Mouse (Mus musculus) heart, embryonic 16.5 days (tissue): ENCODE results near the gene Kmt2c. TPM values are rescaled to one million over a fixed set of nuclear protein-coding genes. Genes with fewer than 3 reads are reported as not detected.

Source experiments
- ATAC-seq: fragments of 200-750 bp; cut with Nextera tagmentation; replicated peaks from 2 replicates; pipeline ENCODE4 v1.8.0; 2017; ENCODE audit warnings: moderate number of reproducible peaks; ENCODE audit not compliant: insufficient read depth, low FRiP score; ENCODE audit errors: extremely low read depth
- H3K27ac ChIP-seq: fragments of 300-500 bp; sonication (generic); 2 replicates; pipeline ENCODE4 v1.5.1; 2014; ENCODE audit warnings: mild to moderate bottlenecking, low read length, control low read depth, moderate library complexity
- H3K27me3 ChIP-seq: fragments of 300-500 bp; sonication (generic); 2 replicates; pipeline ENCODE4 v1.6.1; 2014; ENCODE audit warnings: low read length, mixed read lengths; ENCODE audit not compliant: control insufficient read depth, insufficient read depth
- H3K36me3 ChIP-seq: fragments of 300-500 bp; sonication (generic); 2 replicates; pipeline ENCODE4 v1.6.1; 2014; ENCODE audit not compliant: control insufficient read depth, insufficient read depth
- H3K4me1 ChIP-seq: fragments of 300-500 bp; sonication (generic); 2 replicates; pipeline ENCODE4 v1.6.1; 2014; ENCODE audit warnings: low read length, mixed read lengths; ENCODE audit not compliant: control insufficient read depth, insufficient read depth
- H3K4me2 ChIP-seq: fragments of 300-500 bp; sonication (generic); 2 replicates; pipeline ENCODE4 v1.6.1; 2014; ENCODE audit warnings: low read depth, mild to moderate bottlenecking, control low read depth, low read length
- H3K4me3 ChIP-seq: fragments of 300-500 bp; sonication (generic); 2 replicates; pipeline ENCODE4 v1.5.1; 2014; ENCODE audit warnings: mild to moderate bottlenecking, control low read depth, low read length
- H3K9ac ChIP-seq: fragments of 300-500 bp; sonication (generic); 2 replicates; pipeline ENCODE4 v1.6.1; 2014; ENCODE audit warnings: low read length, control low read depth
- H3K9me3 ChIP-seq: fragments of 300-500 bp; sonication (generic); replicated peaks from 2 replicates; pipeline ENCODE4 v1.6.1; 2016; ENCODE audit warnings: low read length; ENCODE audit not compliant: control insufficient read depth
- WGBS: fragments of 180-500 bp; shearing (Covaris S2); extraction: QIAGEN DNeasy Blood & Tissue Kit; methylation state at CpG from one replicate; pipeline ENCODE4 v1.1.7; 2014; 5-methylcytosine and 5-hydroxymethylcytosine counted together
- polyA plus RNA-seq: library from polyadenylated mRNA; unstranded; fragments of >200 nt; fragmentation: Nextera tagmentation; extraction: Ambion mirVana; gene quantifications from 2 replicates; pipeline ENCODE4 v1.2.1, GENCODE M21; 2015

Gene Kmt2c
- polyA plus RNA-seq, 1 experiment from 2014 or later, result 8.1 TPM

DNA sequence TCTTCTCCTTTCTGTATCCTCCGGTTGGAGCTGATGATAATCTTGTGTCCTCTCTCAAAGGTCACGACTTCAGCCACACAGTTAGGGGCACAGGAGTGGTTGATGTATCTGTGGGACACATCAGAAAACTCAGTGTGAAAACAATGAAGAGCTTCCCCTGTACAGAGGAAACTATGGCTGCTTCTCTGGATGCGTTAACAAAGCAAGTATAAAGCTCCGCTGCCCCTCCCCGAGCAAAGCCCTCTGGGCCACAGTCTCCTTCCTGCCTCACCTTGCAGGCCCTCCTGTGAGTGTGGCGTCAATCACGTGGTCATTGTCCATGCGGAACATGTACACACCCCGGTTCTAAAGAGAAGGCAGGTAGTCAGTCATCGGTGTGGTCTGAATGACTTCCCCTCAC is 223.0 kb downstream of the Kmt2c start:
- ATAC-seq, result no peak
- Histone ChIP-seq H3K9me3 (no peaks in the 10 kb centered on the region), H3K27me3 (no peaks in the 10 kb centered on the region), H3K27ac (no peak overlapping the region), H3K4me1 (no peaks in the 10 kb centered on the region), H3K9ac (no peak overlapping the region), H3K4me3 (no peak overlapping the region), H3K4me2 (no peak overlapping the region), H3K36me3 (peaks cover 39% of the 10 kb centered on the region)
- 86% methylated on average over 10 of the region's 10 CpGs for WGBS

DNA sequence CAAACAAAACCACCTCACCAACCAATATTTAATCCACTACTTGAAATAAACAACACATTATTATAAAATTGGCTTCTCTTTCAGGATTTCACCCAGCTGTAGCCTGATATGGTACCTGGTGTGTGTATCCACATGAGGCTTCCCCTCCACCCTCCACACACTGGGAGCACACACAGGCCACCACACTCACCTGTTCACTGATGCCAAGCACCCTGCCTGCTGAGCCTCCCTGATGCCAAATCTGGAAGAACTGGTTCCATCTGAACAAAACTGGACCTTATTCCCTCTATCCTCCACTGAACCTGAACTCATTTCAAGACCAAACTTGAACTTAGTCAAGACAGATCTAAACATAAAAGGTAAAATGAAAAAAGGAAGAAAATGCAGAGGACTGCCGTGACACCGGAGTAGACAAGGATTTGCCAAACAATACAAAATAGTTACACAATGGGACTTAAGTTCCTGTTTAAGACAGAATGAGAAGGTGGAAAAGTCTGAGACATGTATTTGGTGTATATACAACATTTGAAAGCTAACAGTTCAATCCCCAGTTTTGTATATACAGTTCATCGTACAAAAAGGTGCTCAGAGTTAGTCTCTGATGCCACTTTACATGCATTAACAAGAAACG is 230.2 kb downstream of the Kmt2c start:
- H3K27ac ChIP-seq, result no peak overlapping the region
- H3K27me3 ChIP-seq, result no peaks in the 10 kb centered on the region
- H3K4me2 ChIP-seq, result no peak overlapping the region
- no peaks in the 10 kb centered on the region for H3K4me1 ChIP-seq
- ATAC-seq, result no peak
- no peaks in the 10 kb centered on the region for H3K9me3 ChIP-seq
- H3K4me3 ChIP-seq, result no peak overlapping the region
- H3K36me3 ChIP-seq, result peaks cover 38% of the 10 kb centered on the region
- no peak overlapping the region for H3K9ac ChIP-seq
- WGBS, result 90% methylated on average over 4 of the region's 4 CpGs

GRCm38 (mm10) chr5:25262266-25262665 is 236.3 kb downstream of the Kmt2c start:
- Histone ChIP-seq H3K9ac (no peak overlapping the region), H3K27ac (no peak overlapping the region), H3K36me3 (peaks cover 48% of the 10 kb centered on the region)

DNA sequence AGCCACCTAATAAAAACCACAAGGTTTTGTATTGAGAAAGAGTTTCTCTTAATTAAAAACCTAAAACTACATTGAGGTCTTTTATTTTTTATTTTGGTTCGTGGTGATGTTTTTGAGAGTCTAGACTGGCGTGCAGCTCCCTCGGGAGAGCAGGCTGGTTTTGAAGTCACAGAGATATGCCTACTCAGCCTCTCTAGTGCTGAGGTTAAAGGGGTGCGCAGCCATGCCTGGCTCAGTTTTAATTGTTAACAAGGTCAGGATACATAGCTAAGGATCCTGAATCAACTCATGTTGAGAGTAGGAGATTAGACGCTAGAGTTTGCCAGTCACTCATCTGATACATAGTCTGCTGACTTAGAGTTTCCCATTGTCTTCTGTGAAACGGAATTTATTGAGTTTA is 237.1 kb downstream of the Kmt2c start:
- Histone ChIP-seq H3K4me1 (no peaks in the 10 kb centered on the region), H3K9ac (no peak overlapping the region), H3K36me3 (peaks cover 42% of the 10 kb centered on the region), H3K9me3 (no peaks in the 10 kb centered on the region), H3K27me3 (no peaks in the 10 kb centered on the region), H3K4me3 (no peak overlapping the region), H3K27ac (no peak overlapping the region), H3K4me2 (no peak overlapping the region)
- ATAC-seq, result no peak
- WGBS, result 72% methylated on average over 6 of the region's 6 CpGs

More at GRCm38 (mm10) chr5:25262266-25262665, 236.3 kb downstream of the Kmt2c start:
- no peaks in the 10 kb centered on the region for H3K4me1 ChIP-seq
- H3K27me3 ChIP-seq, result no peaks in the 10 kb centered on the region
- H3K4me3 ChIP-seq, result no peak overlapping the region
- H3K4me2 ChIP-seq, result no peak overlapping the region
- no peak for ATAC-seq
- WGBS, result 66% methylated on average over 7 of the region's 7 CpGs
- no peaks in the 10 kb centered on the region for H3K9me3 ChIP-seq

DNA sequence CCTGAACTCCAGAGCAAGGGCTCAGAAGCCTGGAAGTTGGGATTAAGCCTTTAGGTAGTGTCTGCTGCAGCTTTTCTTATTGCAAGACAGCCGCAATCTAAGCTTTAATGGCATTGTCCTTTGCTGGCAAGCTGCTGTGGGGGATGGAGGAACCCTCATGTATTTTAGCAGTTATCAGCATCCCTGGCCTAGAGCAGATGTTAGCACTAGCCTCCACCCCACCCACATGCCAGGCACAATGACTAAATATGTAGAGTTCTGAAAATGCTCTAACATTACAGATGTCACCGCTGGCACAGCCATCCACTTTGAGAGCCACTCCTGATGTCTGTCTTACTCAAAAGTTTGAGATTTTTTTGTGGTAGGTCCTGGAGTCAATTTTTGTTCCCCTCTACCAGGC is 241.9 kb downstream of the Kmt2c start:
- Histone ChIP-seq H3K9ac (no peak overlapping the region), H3K4me3 (no peak overlapping the region), H3K27ac (no peak overlapping the region), H3K9me3 (no peaks in the 10 kb centered on the region), H3K36me3 (peaks cover 27% of the 10 kb centered on the region), H3K4me2 (no peak overlapping the region), H3K4me1 (peaks cover 8% of the 10 kb centered on the region; the same call in 1 of the 2 replicates), H3K27me3 (no peaks in the 10 kb centered on the region)
- 78% methylated on average over 2 of the region's 2 CpGs for WGBS
- no peak for ATAC-seq

DNA sequence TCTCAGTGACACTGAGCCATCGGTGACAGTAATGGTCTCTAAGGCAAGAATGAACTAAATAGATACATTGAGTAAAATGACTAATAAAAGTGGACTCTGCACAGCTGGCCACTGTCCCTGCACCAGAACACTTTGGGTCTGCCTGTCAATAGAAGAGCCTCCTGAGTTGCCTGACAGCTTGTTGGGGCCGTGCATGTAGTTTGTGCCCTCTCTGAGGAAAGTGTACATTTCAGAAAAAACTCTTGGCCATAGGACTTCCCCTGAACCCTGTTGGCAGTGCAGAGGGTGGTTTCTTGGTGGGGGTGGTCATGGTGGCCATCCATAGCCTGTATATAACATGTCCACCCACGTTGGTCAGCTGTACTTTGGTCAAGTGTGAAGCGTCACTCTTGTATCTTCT is 244.1 kb downstream of the Kmt2c start:
- Histone ChIP-seq H3K4me2 (no peak overlapping the region), H3K4me1 (peaks cover 8% of the 10 kb centered on the region; the same call in 1 of the 2 replicates), H3K9ac (no peak overlapping the region), H3K27me3 (no peaks in the 10 kb centered on the region), H3K36me3 (peaks cover 31% of the 10 kb centered on the region), H3K9me3 (no peaks in the 10 kb centered on the region), H3K4me3 (no peak overlapping the region), H3K27ac (no peak overlapping the region)
- WGBS, result 96% methylated on average over 4 of the region's 4 CpGs
- ATAC-seq, result no peak

GRCm38 (mm10) chr5:25252825-25253544 is 245.6 kb downstream of the Kmt2c start:
- no peak overlapping the region for H3K9ac ChIP-seq
- no peaks in the 10 kb centered on the region for H3K27me3 ChIP-seq
- H3K4me1 ChIP-seq, result peaks cover 8% of the 10 kb centered on the region; the same call in 1 of the 2 replicates
- no peak overlapping the region for H3K4me3 ChIP-seq
- no peak overlapping the region for H3K4me2 ChIP-seq
- no peaks in the 10 kb centered on the region for H3K9me3 ChIP-seq
- no peak for ATAC-seq
- no peak overlapping the region for H3K27ac ChIP-seq
- WGBS, result 83% methylated on average over 8 of the region's 8 CpGs
- peaks cover 20% of the 10 kb centered on the region for H3K36me3 ChIP-seq

- WGBS, result 47% methylated on average over 2 of the region's 2 CpGs
- Histone ChIP-seq H3K4me3 (no peak overlapping the region), H3K36me3 (peaks cover 17% of the 10 kb centered on the region), H3K9me3 (no peaks in the 10 kb centered on the region), H3K9ac (no peak overlapping the region), H3K27me3 (no peaks in the 10 kb centered on the region), H3K4me2 (no peak overlapping the region), H3K4me1 (peaks cover 8% of the 10 kb centered on the region), H3K27ac (no peak overlapping the region)
- ATAC-seq, result no peak
Measured at GRCm38 (mm10) chr5:25252423-25252822, 246.2 kb downstream of the Kmt2c start.

DNA sequence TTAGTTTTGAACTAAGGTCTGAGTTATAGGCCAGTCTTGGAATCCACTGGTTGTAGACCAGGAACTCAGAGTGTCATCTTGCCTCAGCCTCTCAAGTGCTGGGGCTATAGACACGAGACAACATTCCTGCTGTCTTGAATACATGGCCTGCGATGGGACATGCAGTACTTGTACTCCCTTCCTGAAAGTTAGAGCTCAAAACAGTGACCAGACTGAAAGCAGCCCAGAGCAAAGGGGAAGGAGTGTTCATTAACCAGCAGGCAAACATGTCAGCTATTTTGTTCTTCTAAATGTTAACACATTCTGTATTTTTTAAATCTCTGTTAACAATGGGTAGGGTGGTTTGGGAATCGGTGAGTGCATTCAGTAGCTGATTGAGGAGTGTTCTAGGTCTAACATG is 251.5 kb downstream of the Kmt2c start:
- H3K27ac ChIP-seq, result no peak overlapping the region
- H3K4me2 ChIP-seq, result no peak overlapping the region
- 64% methylated on average over 3 of the region's 3 CpGs for WGBS
- peaks cover 5% of the 10 kb centered on the region; the same call in 1 of the 2 replicates for H3K4me1 ChIP-seq
- no peak overlapping the region for H3K9ac ChIP-seq
- no peak for ATAC-seq
- H3K36me3 ChIP-seq, result peaks cover 15% of the 10 kb centered on the region
- H3K4me3 ChIP-seq, result no peak overlapping the region
- H3K9me3 ChIP-seq, result no peaks in the 10 kb centered on the region
- no peaks in the 10 kb centered on the region for H3K27me3 ChIP-seq
